Mouse (Mus musculus) T-helper 1 cell (primary cell): Measurements from ENCODE around the gene Man1a.

Experiments used
- in situ Hi-C: fragments of 300-600 bp; cut with MboI, MseI; formaldehyde crosslinking; loops from one replicate; pipeline ENCODE4 v1.15.1; 2025; ENCODE audit warnings: high pct_unique_total_duplicates

The Man1a gene

GRCm38 (mm10) chr10:53929722-53930500, 146.5 kb downstream of the Man1a start:
- in situ Hi-C loops: no loop called here

GRCm38 (mm10) chr10:53927904-53928303, 148.5 kb downstream of the Man1a start:
- in situ Hi-C loops: no loop called here

GRCm38 (mm10) chr10:53925456-53925855, 151.0 kb downstream of the Man1a start:
- in situ Hi-C loops: no loop called here

GRCm38 (mm10) chr10:53922236-53922635, 154.2 kb downstream of the Man1a start:
- in situ Hi-C loops: no loop called here

GRCm38 (mm10) chr10:53917517-53917916, 158.9 kb downstream of the Man1a start:
- in situ Hi-C loops: no loop called here

GRCm38 (mm10) chr10:53915719-53916118, 160.7 kb downstream of the Man1a start:
- in situ Hi-C loops: no loop called here

- in situ Hi-C loops: no loop called here
These were observed 161.3 kb downstream of the Man1a start for GRCm38 (mm10) chr10:53914974-53915609.

GRCm38 (mm10) chr10:53913546-53914312, 162.7 kb downstream of the Man1a start:
- in situ Hi-C loops: no loop called here

- in situ Hi-C loops: no loop called here
These were observed 186.9 kb downstream of the Man1a start for GRCm38 (mm10) chr10:53889512-53889911.

- in situ Hi-C loops: no loop called here
These were observed 187.9 kb downstream of the Man1a start for GRCm38 (mm10) chr10:53888382-53889110.

GRCm38 (mm10) chr10:53886475-53886874, 189.9 kb downstream of the Man1a start:
- in situ Hi-C loops: no loop called here

- in situ Hi-C loops: no loop called here
These were observed 195.1 kb downstream of the Man1a start for GRCm38 (mm10) chr10:53881310-53881709.

GRCm38 (mm10) chr10:53875896-53876295, 200.5 kb downstream of the Man1a start:
- in situ Hi-C loops: no loop called here

- in situ Hi-C loops: loop anchor here (25.0 kb wide), 1 partner anchor 688 kb away; no protein-coding TSS in a partner anchor
These were observed 202.2 kb downstream of the Man1a start for GRCm38 (mm10) chr10:53874191-53874590.

GRCm38 (mm10) chr10:53863486-53864357, 212.7 kb downstream of the Man1a start:
- in situ Hi-C loops: loop anchor here (5.0 to 25.0 kb wide), 2 partner anchors 209 to 699 kb away; no protein-coding TSS in a partner anchor

- in situ Hi-C loops: loop anchor here (5.0 to 25.0 kb wide), 2 partner anchors 212 to 702 kb away; no protein-coding TSS in a partner anchor
These were observed 216.5 kb downstream of the Man1a start for GRCm38 (mm10) chr10:53859879-53860278.

GRCm38 (mm10) chr10:53859224-53859623, 217.2 kb downstream of the Man1a start:
- in situ Hi-C loops: loop anchor here (25.0 kb wide), 1 partner anchor 703 kb away; no protein-coding TSS in a partner anchor
